Mouse (Mus musculus) E14TG2a.4 (cell line): Measurements from ENCODE around the gene G3bp1.

Source experiments
- CTCF ChIP-seq: conservative IDR thresholded peaks from 2 replicates; pipeline ENCODE4 v1.5.1; 2014; ENCODE audit warnings: low read length
- POU5F1 ChIP-seq: IDR thresholded peaks from 2 replicates; pipeline ENCODE4 v1.6.1; 2014; ENCODE audit warnings: low read length, borderline replicate concordance

- TF ChIP-seq CTCF (no peak), POU5F1 (no peak)
These were observed 36.5 kb upstream of the G3bp1 start for GRCm38 (mm10) chr11:55432981-55433380.
